Mouse (Mus musculus) stomach, postnatal 0 days (tissue): ENCODE results near the gene Lipt1.

Experiments used
- CTCF ChIP-seq: IDR thresholded peaks from 2 replicates; pipeline ENCODE4 v1.5.1; 2016; ENCODE audit warnings: antibody characterized with exemption, low read depth, mild to moderate bottlenecking, moderate library complexity
- EP300 ChIP-seq: optimal IDR thresholded peaks from 2 replicates; pipeline ENCODE3; 2016; ENCODE audit warnings: antibody characterized with exemption

GRCm38 (mm10) chr1:37866286-37866685, 5.3 kb upstream of the Lipt1 start, which contains the start of gene Tsga10:
- TF ChIP-seq CTCF = no peak
- no peak for TF ChIP-seq EP300
